Mouse (Mus musculus): ENCODE measurements around the gene Cecr2.

DNA sequence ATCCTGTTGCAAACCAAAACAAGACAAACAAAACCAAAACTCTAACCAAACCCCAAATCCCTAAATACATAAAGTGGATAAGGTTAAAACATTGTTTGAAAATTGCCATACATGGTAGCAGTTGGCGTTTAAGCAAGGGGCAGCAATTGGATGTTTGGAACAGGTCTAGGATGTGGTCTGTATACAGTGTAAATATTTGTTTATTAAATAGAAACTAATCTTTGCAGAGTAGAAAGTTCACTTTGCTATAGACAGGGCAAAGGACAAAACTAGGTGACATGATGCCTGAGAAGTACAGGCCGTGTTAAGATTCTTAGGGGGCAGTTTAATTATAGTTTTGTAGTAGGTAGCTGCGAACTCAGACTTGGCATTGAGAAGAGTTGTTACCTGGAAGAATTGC lies 18.6 kb downstream of the Cecr2 start:
- TF ChIP-seq CTCF (IDR thresholded peaks at IDR 0.05; ENCODE audit: borderline replicate concordance, insufficient read depth, low read depth, low read length) (no peak), POLR2A (IDR thresholded peaks at IDR 0.05; ENCODE audit: borderline replicate concordance, insufficient read depth, low read length) (no peak)
